Mouse (Mus musculus) naive thymus-derived CD4-positive, alpha-beta T cell, adult 2 months (primary cell): ENCODE measurements around the gene Eloa.
"Not testable (repeated sequence)": the region's sequence is repeated elsewhere in the genome, so short reads cannot be mapped to it uniquely, and the experiment has no call there.

Source experiments
- DNase-seq: peaks from one replicate; pipeline ENCODE4 v3.0.0-alpha.2; 2011; ENCODE audit warnings: low read depth

The Eloa gene

GRCm38 (mm10) chr4:135984556-135984955 is 37.0 kb downstream of the Eloa start:
- DNase-seq: no peak

GRCm38 (mm10) chr4:135981524-135982063 is 40.0 kb downstream of the Eloa start:
- DNase-seq: no peak

GRCm38 (mm10) chr4:135980223-135980622 is 41.3 kb downstream of the Eloa start:
- not testable (repeated sequence) for DNase-seq

GRCm38 (mm10) chr4:135976146-135976545 is 45.4 kb downstream of the Eloa start:
- no peak for DNase-seq

GRCm38 (mm10) chr4:135972911-135973811 is 48.4 kb downstream of the Eloa start:
- DNase-seq: no peak

- peak; percentile 67 for DNase-seq
Measured at GRCm38 (mm10) chr4:135972556-135972906, 49.0 kb downstream of the Eloa start, which contains the start of gene Lypla2. Gene Lypla2 (minus strand): TSS chr4:135972626.

- DNase-seq: peak; percentile 59
Measured at GRCm38 (mm10) chr4:135971805-135972555, 49.6 kb downstream of the Eloa start.

- no peak for DNase-seq
Measured at GRCm38 (mm10) chr4:135970585-135970984, 51.0 kb downstream of the Eloa start.

- DNase-seq: no peak
Measured at GRCm38 (mm10) chr4:135969070-135969750, 52.4 kb downstream of the Eloa start.

GRCm38 (mm10) chr4:135968271-135968869 is 53.2 kb downstream of the Eloa start:
- no peak for DNase-seq

GRCm38 (mm10) chr4:135967086-135967760 is 54.3 kb downstream of the Eloa start:
- DNase-seq: no peak

GRCm38 (mm10) chr4:135966283-135966682 is 55.3 kb downstream of the Eloa start:
- DNase-seq: no peak

- DNase-seq: no peak
Measured at GRCm38 (mm10) chr4:135965113-135965512, 56.5 kb downstream of the Eloa start.

- peak; percentile 44 for DNase-seq
Measured at GRCm38 (mm10) chr4:135964426-135964825, 57.1 kb downstream of the Eloa start.

GRCm38 (mm10) chr4:135963457-135964193 is 57.9 kb downstream of the Eloa start, which contains the start of gene Gale:
Gene Gale (plus strand): TSS chr4:135963727.
- peak; percentile 97 for DNase-seq

GRCm38 (mm10) chr4:135962946-135963345 is 58.6 kb downstream of the Eloa start:
- no peak for DNase-seq

- no peak for DNase-seq
Measured at GRCm38 (mm10) chr4:135962198-135962597, 59.4 kb downstream of the Eloa start.

GRCm38 (mm10) chr4:135961709-135962108 is 59.9 kb downstream of the Eloa start:
- no peak for DNase-seq

- DNase-seq: peak; percentile 92
Measured at GRCm38 (mm10) chr4:135960717-135961116, 60.8 kb downstream of the Eloa start.

- no peak for DNase-seq
Measured at GRCm38 (mm10) chr4:135958354-135958753, 63.2 kb downstream of the Eloa start.
